Mouse (Mus musculus) E14TG2a.4 (cell line): ENCODE results near the gene Nckap5.

Source experiments
- H3K27me3 ChIP-seq: 2 replicates; pipeline ENCODE4 v1.6.1; 2014; ENCODE audit warnings: low read length, control low read depth; ENCODE audit not compliant: insufficient read depth
- H3K36me3 ChIP-seq: 2 replicates; pipeline ENCODE4 v1.6.1; 2014; ENCODE audit warnings: low read length, control low read depth; ENCODE audit not compliant: insufficient read depth
- H3K4me1 ChIP-seq: replicated peaks from 2 replicates; pipeline ENCODE4 v1.6.1; 2014; ENCODE audit warnings: low read depth, low read length, control low read depth
- H3K4me3 ChIP-seq: replicated peaks from 2 replicates; pipeline ENCODE4 v1.5.1; 2014; ENCODE audit warnings: mild to moderate bottlenecking, low read length
- H3K9me3 ChIP-seq: 2 replicates; pipeline ENCODE4 v1.6.1; 2014; ENCODE audit warnings: low read length, control low read depth
- CTCF ChIP-seq: conservative IDR thresholded peaks from 2 replicates; pipeline ENCODE4 v1.5.1; 2014; ENCODE audit warnings: low read length
- NANOG ChIP-seq: IDR thresholded peaks from 2 replicates; pipeline ENCODE4 v1.6.1; 2014; ENCODE audit warnings: borderline replicate concordance, low read length, mixed read lengths
- POU5F1 ChIP-seq: IDR thresholded peaks from 2 replicates; pipeline ENCODE4 v1.6.1; 2014; ENCODE audit warnings: low read length, borderline replicate concordance

Nckap5 gene

GRCm38 (mm10) chr1:126557791-126558294, 272.8 kb downstream of the Nckap5 start:
- Histone ChIP-seq H3K4me1 (no peaks in the 10 kb centered on the region), H3K27me3 (no peaks in the 10 kb centered on the region), H3K4me3 (no peak overlapping the region), H3K36me3 (no peaks in the 10 kb centered on the region), H3K9me3 (no peaks in the 10 kb centered on the region)
- TF ChIP-seq CTCF (no peak), NANOG (no peak), POU5F1 (no peak)

GRCm38 (mm10) chr1:126547979-126548378, 282.6 kb downstream of the Nckap5 start:
- no peaks in the 10 kb centered on the region for H3K27me3 ChIP-seq
- no peaks in the 10 kb centered on the region for H3K36me3 ChIP-seq
- TF ChIP-seq POU5F1 (no peak), NANOG (no peak), CTCF (no peak)
- H3K4me3 ChIP-seq = no peak overlapping the region
- no peaks in the 10 kb centered on the region for H3K4me1 ChIP-seq
- no peaks in the 10 kb centered on the region for H3K9me3 ChIP-seq

GRCm38 (mm10) chr1:126544471-126544870, 286.1 kb downstream of the Nckap5 start:
- H3K36me3 ChIP-seq = no peaks in the 10 kb centered on the region
- no peaks in the 10 kb centered on the region for H3K9me3 ChIP-seq
- TF ChIP-seq NANOG (no peak), CTCF (no peak), POU5F1 (no peak)
- no peak overlapping the region for H3K4me3 ChIP-seq
- no peaks in the 10 kb centered on the region for H3K4me1 ChIP-seq
- no peaks in the 10 kb centered on the region for H3K27me3 ChIP-seq

- Histone ChIP-seq H3K9me3 (no peaks in the 10 kb centered on the region), H3K36me3 (no peaks in the 10 kb centered on the region), H3K4me3 (no peak overlapping the region), H3K4me1 (no peaks in the 10 kb centered on the region), H3K27me3 (no peaks in the 10 kb centered on the region)
- TF ChIP-seq NANOG (no peak), POU5F1 (no peak), CTCF (no peak)
These were observed 293.3 kb downstream of the Nckap5 start for GRCm38 (mm10) chr1:126537223-126537757.

- Histone ChIP-seq H3K36me3 (no peaks in the 10 kb centered on the region), H3K27me3 (no peaks in the 10 kb centered on the region), H3K4me1 (no peaks in the 10 kb centered on the region), H3K9me3 (no peaks in the 10 kb centered on the region), H3K4me3 (no peak overlapping the region)
- no peak for TF ChIP-seq POU5F1
- no peak for TF ChIP-seq CTCF
- no peak for TF ChIP-seq NANOG
These were observed 295.1 kb downstream of the Nckap5 start for GRCm38 (mm10) chr1:126535527-126535926.

- no peaks in the 10 kb centered on the region for H3K27me3 ChIP-seq
- no peaks in the 10 kb centered on the region for H3K9me3 ChIP-seq
- H3K36me3 ChIP-seq = no peaks in the 10 kb centered on the region
- no peaks in the 10 kb centered on the region for H3K4me1 ChIP-seq
- TF ChIP-seq NANOG (no peak), CTCF (no peak), POU5F1 (no peak)
- H3K4me3 ChIP-seq = no peak overlapping the region
These were observed 296.6 kb downstream of the Nckap5 start for GRCm38 (mm10) chr1:126534046-126534445.

GRCm38 (mm10) chr1:126528043-126528598, 302.5 kb downstream of the Nckap5 start:
- Histone ChIP-seq H3K4me1 (no peaks in the 10 kb centered on the region), H3K4me3 (no peak overlapping the region), H3K27me3 (no peaks in the 10 kb centered on the region), H3K9me3 (no peaks in the 10 kb centered on the region), H3K36me3 (no peaks in the 10 kb centered on the region)
- TF ChIP-seq NANOG = no peak
- TF ChIP-seq CTCF = no peak
- no peak for TF ChIP-seq POU5F1

GRCm38 (mm10) chr1:126518067-126518466, 312.5 kb downstream of the Nckap5 start:
- H3K36me3 ChIP-seq = no peaks in the 10 kb centered on the region
- H3K4me3 ChIP-seq = no peak overlapping the region
- no peaks in the 10 kb centered on the region for H3K9me3 ChIP-seq
- H3K4me1 ChIP-seq = no peaks in the 10 kb centered on the region
- no peaks in the 10 kb centered on the region for H3K27me3 ChIP-seq
- TF ChIP-seq NANOG (no peak), POU5F1 (no peak), CTCF (no peak)
